ENCODE assay signal across 8 mouse cellular contexts in genomic region chr5:24843103-24843475, GRCm38 (mm10). TPM values are rescaled to one million over a fixed set of nuclear protein-coding genes. Genes with fewer than 3 reads are reported as not detected.
DNase-seq lines count a peak whose midpoint lies in the region; ATAC-seq and TF ChIP-seq lines count a peak whose summit lies in the region.

No protein-coding gene starts in this region.

- peak overlapping the region; percentile 76 for H3K4me2 ChIP-seq in lung, embryonic 14.5 days
- H3K4me2 ChIP-seq in embryonic facial prominence, embryonic 11.5 days (ENCODE audit: low read depth, low read length) = peak overlapping the region; percentile 91

- DNase-seq in lung, embryonic 14.5 days = peak; percentile 60
- DNase-seq in lung, postnatal 4 days = no peak
- no peak for DNase-seq in embryonic facial prominence, embryonic 11.5 days (ENCODE audit: low spot score)
- no peak for DNase-seq in hindbrain, embryonic 10.5 days (ENCODE audit: low spot score)
- DNase-seq in urinary bladder, postnatal 10 days (ENCODE audit: low spot score) = no peak
- DNase-seq in c-Kit-positive CD71-positive TER-119-positive erythroid progenitor cells, embryonic 14.5 days (ENCODE audit: low spot score) = no peak
- DNase-seq in embryo, embryonic 9.5 days (ENCODE audit: extremely low spot score) = no peak

- H3K36me3 ChIP-seq in lung, embryonic 14.5 days (ENCODE audit: insufficient read depth) = no peaks in the 10 kb centered on the region
- no peaks in the 10 kb centered on the region for H3K36me3 ChIP-seq in embryonic facial prominence, embryonic 11.5 days (replicated peaks; ENCODE audit: control insufficient read depth, insufficient read depth, low read depth, low read length)
- no peaks in the 10 kb centered on the region for H3K36me3 ChIP-seq in hindbrain, embryonic 10.5 days
- H3K36me3 ChIP-seq in megakaryocyte, embryonic 14.5 days (replicated peaks; ENCODE audit: low read length) = peaks cover 17% of the 10 kb centered on the region

- no peaks in the 10 kb centered on the region for H3K27me3 ChIP-seq in lung, embryonic 14.5 days (ENCODE audit: insufficient read depth, low read length)
- no peaks in the 10 kb centered on the region for H3K27me3 ChIP-seq in embryonic facial prominence, embryonic 11.5 days (ENCODE audit: control insufficient read depth, insufficient read depth, low read length)
- no peaks in the 10 kb centered on the region for H3K27me3 ChIP-seq in hindbrain, embryonic 10.5 days (ENCODE audit: insufficient read depth, poor library complexity, severe bottlenecking)
- no peaks in the 10 kb centered on the region for H3K27me3 ChIP-seq in megakaryocyte, embryonic 14.5 days (replicated peaks)

- WGBS in lung, embryonic 14.5 days = under 1% methylated on average over 21 of the region's 21 CpGs
- 2% methylated on average over 21 of the region's 21 CpGs for WGBS in embryonic facial prominence, embryonic 11.5 days
- WGBS in hindbrain, embryonic 10.5 days = 3% methylated on average over 21 of the region's 21 CpGs

- peak overlapping the region; percentile 97 for H3K4me3 ChIP-seq in lung, embryonic 14.5 days (ENCODE audit: low read depth, low read length)
- H3K4me3 ChIP-seq in embryonic facial prominence, embryonic 11.5 days (ENCODE audit: low read depth, low read length) = peak overlapping the region; percentile 94
- peak overlapping the region; percentile 94 for H3K4me3 ChIP-seq in hindbrain, embryonic 10.5 days
- peak overlapping the region; percentile 97 for H3K4me3 ChIP-seq in megakaryocyte, embryonic 14.5 days (replicated peaks)

- H3K27ac ChIP-seq in lung, embryonic 14.5 days (ENCODE audit: low read depth) = peak overlapping the region; percentile 100
- H3K27ac ChIP-seq in embryonic facial prominence, embryonic 11.5 days (replicated peaks; ENCODE audit: low read depth, low read length) = peak overlapping the region; percentile 57
- H3K27ac ChIP-seq in hindbrain, embryonic 10.5 days = peak overlapping the region; percentile 98

- peaks cover 6% of the 10 kb centered on the region for H3K4me1 ChIP-seq in lung, embryonic 14.5 days (ENCODE audit: insufficient read depth)
- H3K4me1 ChIP-seq in embryonic facial prominence, embryonic 11.5 days (ENCODE audit: control insufficient read depth, insufficient read depth, low read length) = peaks cover 3% of the 10 kb centered on the region; the same call in 1 of the 2 replicates
- peaks cover 32% of the 10 kb centered on the region for H3K4me1 ChIP-seq in hindbrain, embryonic 10.5 days (replicated peaks)
- peaks cover 52% of the 10 kb centered on the region for H3K4me1 ChIP-seq in megakaryocyte, embryonic 14.5 days

- TF ChIP-seq CTCF in lung, embryonic 14.5 days (IDR thresholded peaks at IDR 0.05; ENCODE audit: low read depth) = no peak

- peak overlapping the region; percentile 48 for H3K9ac ChIP-seq in lung, embryonic 14.5 days
- peak overlapping the region; percentile 52 for H3K9ac ChIP-seq in embryonic facial prominence, embryonic 11.5 days (replicated peaks; ENCODE audit: low read length)

- no peaks in the 10 kb centered on the region for H3K9me3 ChIP-seq in lung, embryonic 14.5 days (ENCODE audit: low read depth, low read length)
- no peaks in the 10 kb centered on the region for H3K9me3 ChIP-seq in embryonic facial prominence, embryonic 11.5 days (replicated peaks; ENCODE audit: control insufficient read depth, low read length)
- no peaks in the 10 kb centered on the region for H3K9me3 ChIP-seq in hindbrain, embryonic 10.5 days
- peaks cover 14% of the 10 kb centered on the region for H3K9me3 ChIP-seq in megakaryocyte, embryonic 14.5 days

- peak; percentile 35 for ATAC-seq in lung, embryonic 14.5 days (ENCODE audit: insufficient read depth)
- ATAC-seq in embryonic facial prominence, embryonic 11.5 days (replicated peaks; ENCODE audit: insufficient number of reproducible peaks, low FRiP score, low TSS enrichment, low read depth) = peak; percentile 34

RNA-seq across cellular contexts. Expression of gene Rheb, which starts 0.7 kb away (rescaled TPM):
- polyA plus RNA-seq in lung, embryonic 14.5 days (2014; fragmentation: Nextera tagmentation; extraction: Ambion mirVana) = 196 and 198 TPM in 2 replicates
- 224 and 244 TPM in 2 replicates for polyA plus RNA-seq in embryonic facial prominence, embryonic 11.5 days (2014; fragmentation: Nextera tagmentation; extraction: Ambion mirVana)
- polyA plus RNA-seq in hindbrain, embryonic 10.5 days (2016; fragmentation: Nextera tagmentation; extraction: Ambion mirVana) = 156 and 180 TPM in 2 replicates
- polyA plus RNA-seq in megakaryocyte, embryonic 14.5 days (2012; ENCODE audit: insufficient read depth, low replicate concordance) = 10.6 and 27.8 TPM in 2 replicates
